Mouse (Mus musculus): ENCODE measurements at regions not wholly inside any gene's neighbourhood (a gene's known extent, or its start where the extent isn't known, plus 50 kb on each side); places are given as distances from the start of the nearest gene placed in this dataset.

- no peak for DNase-seq (ENCODE audit: low read depth)
- no peak for TF ChIP-seq CTCF (IDR thresholded peaks at IDR 0.05; ENCODE audit: borderline replicate concordance, extremely low read depth, insufficient read depth, insufficient read length)
- no peak for TF ChIP-seq POLR2A (IDR thresholded peaks at IDR 0.05; ENCODE audit: borderline replicate concordance, extremely low read depth, insufficient read depth, insufficient read length, poor library complexity, severe bottlenecking)
Observed at GRCm38 (mm10) chr15:42231692-42232091, 2097.5 kb downstream of the 9330182O14Rik start.

- DNase-seq (ENCODE audit: low read depth) = no peak
Observed at GRCm38 (mm10) chr15:42246812-42247211, 2112.6 kb downstream of the 9330182O14Rik start.

GRCm38 (mm10) chr15:42252730-42253330, 2118.7 kb downstream of the 9330182O14Rik start:
- no peak for DNase-seq (ENCODE audit: low read depth)
- no peak for TF ChIP-seq POLR2A (IDR thresholded peaks at IDR 0.05; ENCODE audit: borderline replicate concordance, extremely low read depth, insufficient read depth, insufficient read length, poor library complexity, severe bottlenecking)
- no peak for TF ChIP-seq CTCF (IDR thresholded peaks at IDR 0.05; ENCODE audit: borderline replicate concordance, extremely low read depth, insufficient read depth, insufficient read length)

More at GRCm38 (mm10) chr15:42246812-42247211, 2112.6 kb downstream of the 9330182O14Rik start:
- TF ChIP-seq CTCF (IDR thresholded peaks at IDR 0.05; ENCODE audit: borderline replicate concordance, extremely low read depth, insufficient read depth, insufficient read length) (no peak), POLR2A (IDR thresholded peaks at IDR 0.05; ENCODE audit: borderline replicate concordance, extremely low read depth, insufficient read depth, insufficient read length, poor library complexity, severe bottlenecking) (no peak)

- TF ChIP-seq POLR2A (IDR thresholded peaks at IDR 0.05; ENCODE audit: borderline replicate concordance, extremely low read depth, insufficient read depth, insufficient read length, poor library complexity, severe bottlenecking) (no peak), CTCF (IDR thresholded peaks at IDR 0.05; ENCODE audit: borderline replicate concordance, extremely low read depth, insufficient read depth, insufficient read length) (no peak)
- DNase-seq (ENCODE audit: low read depth) = no peak
Observed at GRCm38 (mm10) chr15:42256343-42256742, 2122.2 kb downstream of the 9330182O14Rik start.

- TF ChIP-seq CTCF (IDR thresholded peaks at IDR 0.05; ENCODE audit: borderline replicate concordance, extremely low read depth, insufficient read depth, insufficient read length) (no peak), POLR2A (IDR thresholded peaks at IDR 0.05; ENCODE audit: borderline replicate concordance, extremely low read depth, insufficient read depth, insufficient read length, poor library complexity, severe bottlenecking) (no peak)
- no peak for DNase-seq (ENCODE audit: low read depth)
Observed at GRCm38 (mm10) chr15:42275117-42275516, 2141.0 kb downstream of the 9330182O14Rik start.

- no peak for DNase-seq (ENCODE audit: low read depth)
- no peak for TF ChIP-seq CTCF (IDR thresholded peaks at IDR 0.05; ENCODE audit: borderline replicate concordance, extremely low read depth, insufficient read depth, insufficient read length)
Observed at GRCm38 (mm10) chr15:42277247-42277646, 2143.1 kb downstream of the 9330182O14Rik start.

GRCm38 (mm10) chr15:42280810-42281209, 2146.6 kb downstream of the 9330182O14Rik start:
- DNase-seq (ENCODE audit: low read depth) = no peak
- no peak for TF ChIP-seq CTCF (IDR thresholded peaks at IDR 0.05; ENCODE audit: borderline replicate concordance, extremely low read depth, insufficient read depth, insufficient read length)
- no peak for TF ChIP-seq POLR2A (IDR thresholded peaks at IDR 0.05; ENCODE audit: borderline replicate concordance, extremely low read depth, insufficient read depth, insufficient read length, poor library complexity, severe bottlenecking)

GRCm38 (mm10) chr15:42296406-42296805, 2162.2 kb downstream of the 9330182O14Rik start:
- TF ChIP-seq CTCF (IDR thresholded peaks at IDR 0.05; ENCODE audit: borderline replicate concordance, extremely low read depth, insufficient read depth, insufficient read length) (no peak), POLR2A (IDR thresholded peaks at IDR 0.05; ENCODE audit: borderline replicate concordance, extremely low read depth, insufficient read depth, insufficient read length, poor library complexity, severe bottlenecking) (no peak)
- no peak for DNase-seq (ENCODE audit: low read depth)

- TF ChIP-seq POLR2A (IDR thresholded peaks at IDR 0.05; ENCODE audit: borderline replicate concordance, extremely low read depth, insufficient read depth, insufficient read length, poor library complexity, severe bottlenecking) (no peak), CTCF (IDR thresholded peaks at IDR 0.05; ENCODE audit: borderline replicate concordance, extremely low read depth, insufficient read depth, insufficient read length) (no peak)
- DNase-seq (ENCODE audit: low read depth) = no peak
Observed at GRCm38 (mm10) chr15:42297430-42297829, 2163.3 kb downstream of the 9330182O14Rik start.

GRCm38 (mm10) chr15:42301956-42302355, 2167.8 kb downstream of the 9330182O14Rik start:
- no peak for TF ChIP-seq POLR2A (IDR thresholded peaks at IDR 0.05; ENCODE audit: borderline replicate concordance, extremely low read depth, insufficient read depth, insufficient read length, poor library complexity, severe bottlenecking)
- no peak for TF ChIP-seq CTCF (IDR thresholded peaks at IDR 0.05; ENCODE audit: borderline replicate concordance, extremely low read depth, insufficient read depth, insufficient read length)
- no peak for DNase-seq (ENCODE audit: low read depth)

GRCm38 (mm10) chr15:42304097-42304496, 2169.9 kb downstream of the 9330182O14Rik start:
- DNase-seq (ENCODE audit: low read depth) = no peak
- TF ChIP-seq POLR2A (IDR thresholded peaks at IDR 0.05; ENCODE audit: borderline replicate concordance, extremely low read depth, insufficient read depth, insufficient read length, poor library complexity, severe bottlenecking) (no peak), CTCF (IDR thresholded peaks at IDR 0.05; ENCODE audit: borderline replicate concordance, extremely low read depth, insufficient read depth, insufficient read length) (no peak)

- peak; percentile 84 for DNase-seq (ENCODE audit: low read depth)
- TF ChIP-seq CTCF (IDR thresholded peaks at IDR 0.05; ENCODE audit: borderline replicate concordance, extremely low read depth, insufficient read depth, insufficient read length) = no peak
- TF ChIP-seq POLR2A (IDR thresholded peaks at IDR 0.05; ENCODE audit: borderline replicate concordance, extremely low read depth, insufficient read depth, insufficient read length, poor library complexity, severe bottlenecking) = no peak
Observed at GRCm38 (mm10) chr15:42309586-42309985, 2175.4 kb downstream of the 9330182O14Rik start.
